Mouse (Mus musculus) MN1 (cell line): ENCODE data around the gene Nrg3.

Experiments
- DNase-seq: peaks from one replicate; pipeline ENCODE4 v3.0.0-alpha.2; 2016; ENCODE audit warnings: low spot score

Nrg3 gene

DNA sequence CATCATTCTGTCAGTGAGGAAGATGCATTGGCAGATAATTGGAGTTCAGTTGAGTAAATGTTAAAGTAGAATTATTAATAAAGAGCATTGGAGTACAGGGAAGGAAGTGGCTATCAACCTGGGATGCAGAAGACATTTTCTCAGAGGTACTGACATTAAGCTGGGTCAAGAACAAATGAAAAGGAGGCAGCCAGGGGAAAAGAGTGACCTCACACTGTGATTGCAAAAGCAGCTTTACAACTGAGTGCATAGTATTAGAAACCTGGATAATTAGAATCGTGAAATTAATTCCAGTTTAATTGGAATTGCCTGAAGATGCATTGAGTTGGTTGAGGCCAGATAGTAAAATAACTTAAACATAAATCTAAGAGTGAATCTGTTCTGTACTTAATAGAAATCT, 535.4 kb downstream of the Nrg3 start:
- DNase-seq, result no peak

DNA sequence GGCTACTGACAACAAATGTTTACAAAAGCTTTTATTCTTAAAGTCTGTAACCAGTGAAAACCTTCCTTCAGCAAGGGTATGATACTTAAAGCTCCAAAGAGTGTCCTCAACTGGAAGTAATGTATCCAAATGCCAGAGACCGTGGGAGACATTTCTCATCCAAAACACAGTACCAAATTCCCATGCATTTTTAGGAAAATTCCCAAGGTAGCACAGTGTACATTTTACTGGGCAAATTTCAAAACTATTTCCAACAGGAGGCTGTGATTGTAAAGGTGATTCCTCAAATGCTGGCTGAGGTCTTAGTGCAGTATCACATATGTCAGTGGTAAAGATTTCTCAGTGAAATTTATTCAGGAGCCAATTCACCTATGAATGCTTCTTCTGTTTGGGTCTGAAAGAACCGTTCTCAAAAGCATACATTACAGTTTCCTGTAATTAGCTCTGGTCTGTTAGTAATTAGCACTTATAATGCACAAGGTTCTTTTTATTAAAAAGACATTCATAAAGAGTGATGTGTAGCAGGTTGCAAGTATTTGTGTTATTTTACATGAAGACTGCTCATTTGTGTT, 536.3 kb downstream of the Nrg3 start:
- no peak for DNase-seq

DNA sequence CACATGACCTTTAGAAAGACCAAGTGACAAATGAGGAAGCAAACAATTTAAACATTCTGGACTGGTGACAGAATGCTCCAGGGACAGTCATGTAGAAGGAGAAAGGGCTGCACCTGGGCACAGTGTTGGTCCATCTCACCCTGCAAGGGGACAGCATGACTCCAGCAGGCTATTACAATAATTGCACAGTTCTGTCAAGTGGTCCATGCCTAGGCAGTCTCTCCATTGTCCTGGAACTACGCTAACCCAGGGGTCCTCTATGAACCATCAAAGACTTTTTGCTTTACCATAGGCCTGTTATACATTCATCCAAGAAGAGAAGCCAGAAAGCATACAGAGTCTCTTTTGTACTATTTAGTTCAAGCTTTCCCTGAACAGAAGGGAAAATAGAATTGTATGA, 549.2 kb downstream of the Nrg3 start:
- DNase-seq, result no peak

DNA sequence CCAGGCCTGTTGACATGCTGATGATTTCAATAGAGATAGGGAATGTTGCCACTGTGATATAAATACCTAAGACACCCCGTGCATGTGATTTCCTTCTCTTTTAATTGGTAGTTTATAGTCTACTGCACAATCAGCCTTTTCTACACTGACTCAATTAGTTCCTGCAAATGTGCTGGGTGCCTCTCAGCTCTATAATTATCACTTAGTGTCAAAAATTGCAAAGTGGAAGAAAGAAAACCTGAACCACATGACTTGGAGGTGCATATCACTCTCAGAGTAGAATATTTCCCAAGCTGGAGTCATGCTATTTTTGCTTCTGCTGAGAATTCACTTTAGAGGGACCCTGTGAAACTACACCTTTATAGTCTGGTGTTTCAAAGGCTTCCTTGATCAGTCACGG, 552.1 kb downstream of the Nrg3 start:
- no peak for DNase-seq

DNA sequence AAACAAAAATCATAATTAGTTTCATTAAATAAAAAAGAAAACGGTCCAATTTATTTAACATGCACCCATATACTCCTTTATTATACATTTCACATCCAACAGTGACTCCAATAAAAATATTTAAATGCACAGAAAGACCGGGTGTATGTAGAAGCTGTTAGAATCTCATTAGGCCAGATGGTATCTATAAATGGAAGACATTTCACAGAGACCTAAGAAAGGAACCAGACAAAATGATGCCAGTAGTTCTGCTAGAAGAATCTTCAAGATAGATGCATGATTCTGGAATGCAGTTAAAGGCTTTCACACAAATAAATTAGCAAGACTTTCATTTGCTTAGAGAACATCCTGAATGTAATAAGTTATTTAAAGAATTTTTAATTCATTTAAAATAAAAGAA, 602.3 kb downstream of the Nrg3 start:
- no peak for DNase-seq

DNA sequence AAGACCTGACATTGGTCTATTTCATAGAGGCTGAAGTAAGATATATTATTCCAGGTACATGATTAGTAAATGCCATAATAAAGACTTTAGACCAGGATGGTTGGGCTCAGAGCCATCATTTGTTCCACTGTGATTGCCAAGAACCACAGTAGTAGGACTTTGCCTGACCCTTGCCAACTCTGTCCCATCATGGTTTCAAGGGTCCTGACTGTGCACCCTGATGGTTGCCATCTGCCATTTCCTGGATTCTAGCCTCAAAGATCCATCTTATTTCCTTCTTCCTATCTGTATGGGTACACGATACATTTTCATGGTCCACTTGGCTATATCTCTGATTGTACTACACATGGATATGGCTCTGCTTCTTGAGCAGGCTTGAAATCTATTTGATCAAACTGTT, 625.3 kb downstream of the Nrg3 start:
- DNase-seq, result no peak

DNA sequence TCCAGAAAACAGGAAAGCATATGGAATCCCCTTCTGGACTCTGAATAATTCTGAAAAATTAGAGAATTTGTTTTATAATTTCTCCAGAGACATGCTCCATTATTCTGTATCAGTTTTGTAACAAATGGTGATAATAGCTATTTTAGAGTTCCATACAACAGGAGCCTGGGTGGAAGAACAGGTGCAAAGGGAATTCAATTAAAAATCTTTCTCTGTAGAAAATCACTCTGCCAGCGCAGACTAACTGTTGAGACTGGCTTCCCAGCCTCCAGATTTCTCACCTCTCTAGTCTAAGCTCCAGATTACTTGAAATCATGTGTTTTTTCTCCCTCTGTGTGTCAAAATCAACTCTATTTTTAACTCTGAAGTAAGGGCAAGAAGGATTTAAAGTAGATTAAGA, 625.8 kb downstream of the Nrg3 start:
- no peak for DNase-seq

DNA sequence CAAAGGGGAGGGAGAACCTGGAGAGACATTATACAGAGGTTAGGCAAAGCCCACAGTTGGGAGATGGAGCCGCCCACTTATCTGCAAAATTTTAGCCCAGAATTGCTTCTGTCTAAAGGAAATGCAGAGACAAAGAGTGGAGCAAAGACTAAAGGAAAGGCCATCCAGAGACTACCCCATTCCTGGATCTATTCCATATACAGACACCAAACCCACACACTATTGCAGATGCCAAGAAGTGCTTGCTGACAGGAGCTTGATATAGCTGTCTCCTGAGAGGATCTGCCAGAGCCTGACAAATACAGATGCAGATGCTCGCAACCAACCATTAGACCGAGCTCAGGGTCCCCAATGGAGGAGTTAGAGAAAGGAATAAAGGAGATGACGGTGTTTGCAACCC, 637.9 kb downstream of the Nrg3 start:
- DNase-seq, result no peak

DNA sequence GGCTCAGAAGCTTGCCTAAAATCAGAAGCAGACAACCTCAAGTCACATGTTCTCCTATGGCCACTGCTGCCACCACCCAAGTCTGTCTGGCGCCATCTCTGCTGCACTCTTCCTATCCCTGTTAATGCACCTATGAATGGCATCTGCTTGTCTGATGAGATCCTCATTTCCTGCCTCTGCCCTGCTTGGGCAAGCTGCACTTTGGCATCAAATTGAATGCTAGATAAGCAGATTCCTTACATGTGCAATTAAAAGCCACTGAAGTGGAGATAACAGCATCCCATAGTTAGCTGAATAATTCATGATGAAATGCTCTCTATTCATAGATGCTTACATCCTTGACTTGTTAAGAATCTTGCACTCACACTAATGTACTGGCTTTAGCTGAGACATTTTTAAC, 648.0 kb downstream of the Nrg3 start:
- no peak for DNase-seq

DNA sequence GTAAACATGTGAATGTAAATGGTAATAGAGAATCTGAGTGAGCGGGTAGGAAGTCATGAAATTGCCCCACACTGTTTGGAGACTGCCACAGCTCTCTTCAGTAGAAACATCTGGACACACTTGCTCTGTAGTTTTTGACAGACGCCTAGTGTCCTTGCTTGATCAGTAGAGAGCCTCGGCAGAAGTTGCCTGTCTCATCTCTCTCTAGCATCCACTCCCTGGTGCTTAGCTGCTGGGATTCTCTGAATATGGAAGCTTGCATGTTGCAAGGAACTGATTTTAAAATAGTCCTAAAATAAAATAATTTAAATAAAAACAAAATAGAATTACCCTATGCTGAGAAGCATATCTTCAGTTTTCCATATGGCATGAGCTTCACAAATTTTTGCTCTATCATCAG, 675.9 kb downstream of the Nrg3 start:
- DNase-seq, result no peak

DNA sequence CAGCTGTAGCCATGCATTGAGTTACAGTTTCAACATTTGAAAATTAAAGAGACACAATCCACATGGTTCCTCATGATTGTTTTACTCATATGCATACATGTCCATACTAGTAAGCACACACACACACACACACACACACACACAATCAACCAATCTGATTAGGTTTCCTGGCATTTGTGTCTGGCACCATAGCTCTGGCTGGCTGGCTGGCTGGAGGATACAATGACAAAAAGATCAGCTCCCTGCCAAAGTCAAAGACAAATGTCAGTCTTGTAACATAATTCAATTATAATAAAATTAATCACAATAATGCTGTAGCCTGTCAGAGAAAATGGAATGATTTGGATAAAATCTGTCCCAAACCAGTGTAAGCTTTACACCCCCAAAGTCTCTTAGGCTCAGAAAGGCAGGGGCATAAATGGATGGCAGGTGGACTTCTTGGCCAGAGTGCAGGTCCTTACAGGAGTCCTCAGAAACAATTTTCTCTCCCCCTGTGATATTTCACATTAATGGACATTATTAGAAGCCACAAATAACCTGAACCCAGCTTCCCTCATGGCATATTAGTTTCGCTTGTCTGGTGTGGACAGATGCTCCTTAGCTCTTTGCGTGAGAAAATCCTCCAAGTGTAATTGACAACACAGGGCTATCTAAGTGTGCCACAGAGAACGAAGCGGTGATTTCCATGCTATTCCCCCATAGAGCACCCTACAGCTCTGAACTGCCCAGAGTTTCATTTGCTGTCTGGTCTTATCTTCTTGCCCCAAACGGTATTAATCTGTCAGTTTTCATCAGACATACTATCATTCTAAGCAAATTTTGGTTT, 697.4 kb downstream of the Nrg3 start:
- DNase-seq, result no peak

DNA sequence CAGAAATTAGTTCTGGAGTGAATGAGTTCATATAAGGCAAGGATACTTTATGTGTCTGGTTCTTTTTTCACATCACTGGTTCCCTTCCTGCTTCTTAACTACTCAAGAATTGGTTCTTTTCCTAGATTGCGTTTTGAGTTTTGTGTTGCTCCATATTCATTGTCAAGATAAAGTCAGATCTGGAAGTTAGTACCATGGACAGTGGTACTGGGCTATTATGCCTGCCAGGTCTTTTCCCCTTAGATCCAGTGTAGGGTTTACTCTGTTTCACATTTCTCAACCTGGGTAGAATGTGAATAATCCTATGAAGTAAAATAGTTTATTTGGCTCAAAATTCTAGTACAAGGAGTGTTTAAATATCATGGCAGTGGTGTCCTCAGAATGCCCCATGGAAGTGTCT, 698.1 kb downstream of the Nrg3 start:
- DNase-seq, result no peak

DNA sequence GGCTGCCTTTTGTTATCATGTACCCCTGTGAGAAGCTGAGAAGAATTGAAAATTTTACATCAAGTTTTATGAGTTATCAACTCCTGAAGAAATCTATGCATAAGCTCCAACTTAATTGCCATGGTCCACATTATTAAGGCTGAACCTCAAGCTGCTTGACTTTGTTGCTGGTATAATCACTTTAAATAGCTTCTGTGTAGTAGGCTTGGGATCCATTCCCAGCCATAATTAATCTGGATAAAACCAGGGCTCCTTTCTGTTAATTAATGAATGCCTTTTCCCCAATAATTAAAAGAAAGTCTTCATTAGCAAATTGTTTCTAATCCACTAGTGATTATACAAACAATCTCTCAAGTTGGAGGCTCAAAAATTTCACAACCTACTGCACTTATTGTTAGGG, 742.4 kb downstream of the Nrg3 start:
- no peak for DNase-seq

DNA sequence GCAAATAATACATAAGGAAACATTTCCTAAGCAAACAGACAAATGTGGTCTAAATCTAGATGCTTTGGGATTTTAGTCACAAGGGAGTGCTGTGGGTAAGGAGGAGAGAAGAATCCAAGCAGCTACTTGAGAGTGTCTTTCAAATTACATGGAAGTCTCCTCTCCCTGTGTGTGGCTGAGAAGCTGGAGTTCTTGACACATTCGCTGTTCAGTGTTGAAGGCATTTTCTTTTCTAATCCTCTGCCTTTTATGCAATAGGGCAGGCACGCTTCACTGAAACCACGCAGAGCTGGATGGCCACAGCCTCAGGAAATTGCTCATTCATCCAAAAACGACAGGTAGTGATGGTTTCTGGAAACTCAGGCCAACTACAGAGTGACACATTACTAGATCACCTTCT, 769.0 kb downstream of the Nrg3 start:
- DNase-seq, result no peak

DNA sequence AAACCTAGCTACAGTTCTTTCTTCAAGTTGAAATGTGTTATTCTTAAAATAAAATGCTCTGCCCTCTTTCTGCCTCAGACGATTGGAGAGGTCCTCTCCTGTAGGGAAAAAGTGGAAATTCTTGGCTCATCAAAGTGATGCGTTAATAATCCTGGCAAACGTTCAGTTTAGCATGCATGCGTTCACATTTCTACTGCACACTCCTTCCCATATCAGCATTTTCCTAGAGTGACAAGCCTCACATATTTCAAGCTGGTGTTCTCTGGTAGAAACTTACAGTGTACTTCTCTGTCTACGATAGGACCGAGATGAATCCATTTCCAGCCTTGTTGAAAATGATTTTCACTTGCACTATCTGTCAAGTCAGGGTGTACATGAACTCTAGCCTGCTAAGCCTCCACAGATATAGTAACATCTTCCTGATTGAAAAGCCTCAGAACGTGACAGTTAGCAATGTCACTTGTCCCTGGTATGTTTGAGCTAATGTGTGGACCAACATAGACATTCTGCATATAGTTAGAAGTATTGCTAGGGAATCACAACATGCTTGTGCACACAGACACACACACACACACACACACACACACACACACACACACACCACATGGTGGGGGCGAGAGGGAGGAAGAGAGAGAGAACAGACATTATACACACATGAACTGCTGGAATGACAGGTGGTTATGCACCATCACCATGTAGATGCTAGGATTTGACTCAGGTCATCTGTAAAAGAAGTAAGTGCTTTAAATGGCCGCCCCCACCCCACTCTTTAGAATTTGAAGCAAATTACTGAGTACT, 770.1 kb downstream of the Nrg3 start:
- DNase-seq, result no peak

DNA sequence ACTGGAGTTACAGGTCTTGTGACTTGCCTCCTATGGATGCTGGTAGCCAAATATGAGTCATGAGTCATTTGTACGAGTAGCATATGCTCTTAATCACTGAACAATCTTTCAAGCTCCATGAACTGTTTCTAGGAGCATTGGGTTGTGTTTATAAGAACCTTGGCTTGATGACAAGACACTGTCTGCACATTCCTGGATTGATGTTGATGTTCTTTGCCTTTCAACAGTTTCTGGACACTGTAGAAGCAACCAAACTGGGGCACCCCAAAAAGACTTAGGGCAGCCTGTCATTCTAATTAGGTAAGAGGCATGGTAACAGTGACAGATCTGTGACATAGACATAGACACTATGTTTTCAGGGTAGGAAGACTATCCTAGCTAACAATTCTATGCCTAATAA, 771.5 kb downstream of the Nrg3 start:
- DNase-seq, result no peak

DNA sequence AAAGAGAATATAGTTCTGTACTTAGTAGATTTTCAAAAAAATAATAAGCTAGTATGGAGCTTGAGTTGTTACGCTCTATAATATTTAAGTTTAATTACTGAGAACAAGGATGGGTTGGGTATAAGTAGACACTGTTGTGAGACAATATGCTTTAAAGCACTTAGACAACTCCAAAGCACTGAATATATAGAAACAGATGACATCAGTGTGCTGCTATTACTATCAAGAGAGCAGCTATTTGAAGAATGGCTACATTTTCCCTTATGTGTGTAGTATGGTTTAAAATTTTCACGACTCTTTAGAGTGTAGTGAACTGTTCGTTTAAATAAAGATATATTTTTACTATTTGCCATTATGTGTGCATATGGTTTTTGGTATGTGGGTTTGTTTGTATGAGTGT, 771.9 kb downstream of the Nrg3 start:
- no peak for DNase-seq

DNA sequence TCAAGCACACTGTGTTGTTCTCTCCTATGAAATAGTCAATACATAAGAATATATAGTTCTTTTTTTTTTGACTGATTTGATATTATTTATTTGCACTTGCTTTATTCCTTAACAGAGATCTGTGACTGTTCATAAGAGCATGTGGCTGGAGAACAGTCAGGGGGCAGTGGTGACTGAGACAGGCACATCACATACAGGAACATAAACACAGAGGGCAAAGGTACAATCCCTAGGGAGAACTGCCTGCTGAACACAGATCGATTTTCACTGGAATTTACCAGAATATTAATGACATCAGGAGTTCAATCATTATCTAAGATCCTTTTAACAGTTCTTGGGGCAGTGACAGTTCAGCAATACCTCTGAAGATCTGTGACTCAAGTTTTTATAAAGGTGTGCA, 812.9 kb downstream of the Nrg3 start:
- DNase-seq, result no peak

DNA sequence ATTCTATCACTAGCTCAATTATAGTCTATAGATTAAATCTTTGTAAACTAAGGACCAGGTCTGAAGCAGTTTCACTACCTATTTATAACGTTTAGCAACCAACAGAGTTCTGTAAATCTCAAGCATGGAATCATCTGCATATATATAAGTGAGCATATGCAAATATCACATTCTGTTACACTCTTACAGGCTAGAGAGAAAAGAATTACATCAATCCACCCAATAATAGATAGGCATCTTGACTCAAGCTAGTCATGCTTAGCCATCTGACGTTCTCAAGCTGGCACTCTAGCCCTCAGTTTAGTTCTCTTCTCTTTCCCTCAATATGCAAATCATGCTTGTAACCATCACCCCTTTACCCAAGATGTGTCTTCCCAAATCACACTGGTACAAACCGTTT, 835.8 kb downstream of the Nrg3 start:
- no peak for DNase-seq

DNA sequence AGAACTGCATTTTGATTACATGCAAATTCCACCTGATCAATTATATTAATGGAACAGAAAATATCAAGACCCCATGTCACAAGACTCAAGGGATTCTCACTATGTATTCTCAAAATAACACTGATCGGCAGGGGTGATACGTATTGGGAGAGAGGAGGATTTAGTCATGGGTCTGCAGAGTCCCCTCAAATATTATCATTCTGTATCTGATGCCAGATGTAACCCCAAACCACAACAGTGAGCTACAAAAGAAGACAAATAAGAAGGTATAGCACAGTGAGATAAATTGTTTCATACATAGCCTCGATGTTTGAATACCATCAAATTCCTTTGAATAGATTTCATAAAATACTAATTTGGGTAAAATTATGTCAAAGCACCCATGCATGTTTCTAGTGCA, 842.8 kb downstream of the Nrg3 start:
- no peak for DNase-seq

DNA sequence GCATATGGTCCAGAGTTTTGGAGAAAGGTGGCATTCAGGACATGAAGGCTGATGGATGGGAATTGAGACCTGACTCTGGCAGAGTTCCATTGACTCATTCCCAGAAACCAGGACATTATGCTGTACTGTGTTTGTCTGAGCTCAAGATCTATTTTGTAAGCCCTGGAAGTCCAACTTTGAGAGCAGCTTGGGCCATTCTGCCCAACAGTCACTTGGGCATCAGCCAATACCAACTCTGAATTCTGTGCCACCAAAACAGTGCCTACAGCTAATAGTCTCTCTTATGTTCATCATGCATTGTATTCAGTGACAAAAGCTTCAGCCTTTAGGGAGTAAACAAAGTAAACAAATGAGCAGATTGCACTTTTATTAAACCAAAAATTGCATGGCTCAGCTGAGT, 843.2 kb downstream of the Nrg3 start:
- DNase-seq, result no peak

DNA sequence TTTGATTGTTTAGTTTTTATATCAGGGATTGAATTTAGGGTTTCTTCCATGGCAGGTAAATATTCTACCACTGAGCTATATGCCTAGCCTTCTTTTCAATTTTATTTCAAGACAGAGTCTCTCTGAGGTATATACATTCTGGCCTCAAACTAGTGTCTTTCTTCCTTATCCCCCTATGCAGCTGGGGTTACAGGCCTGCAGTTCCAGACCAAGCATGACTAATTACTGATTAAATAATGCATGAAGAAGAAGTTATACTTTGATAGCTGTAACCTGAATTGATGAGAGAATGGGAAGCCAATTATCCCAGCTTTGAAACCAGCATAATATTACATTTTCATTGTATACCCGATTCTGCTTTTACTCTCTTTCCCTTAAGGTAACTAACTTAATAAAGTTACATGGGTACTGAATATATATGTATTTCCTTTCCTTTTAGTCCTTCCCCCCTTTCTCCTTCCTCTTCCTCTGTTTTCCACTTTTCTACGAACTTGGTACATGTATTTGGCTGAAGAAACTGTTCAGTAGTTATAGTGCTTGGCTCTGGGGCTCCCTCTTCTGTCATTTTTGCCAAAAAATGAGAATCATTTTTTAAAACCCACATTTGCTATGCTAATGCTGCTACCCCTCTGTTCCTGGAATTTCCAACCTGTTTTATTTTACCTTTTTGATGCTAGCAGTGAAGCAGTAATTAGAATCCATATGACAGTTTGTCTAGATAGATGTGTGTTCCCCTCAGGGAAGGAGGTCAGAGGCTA, 843.8 kb downstream of the Nrg3 start:
- no peak for DNase-seq

DNA sequence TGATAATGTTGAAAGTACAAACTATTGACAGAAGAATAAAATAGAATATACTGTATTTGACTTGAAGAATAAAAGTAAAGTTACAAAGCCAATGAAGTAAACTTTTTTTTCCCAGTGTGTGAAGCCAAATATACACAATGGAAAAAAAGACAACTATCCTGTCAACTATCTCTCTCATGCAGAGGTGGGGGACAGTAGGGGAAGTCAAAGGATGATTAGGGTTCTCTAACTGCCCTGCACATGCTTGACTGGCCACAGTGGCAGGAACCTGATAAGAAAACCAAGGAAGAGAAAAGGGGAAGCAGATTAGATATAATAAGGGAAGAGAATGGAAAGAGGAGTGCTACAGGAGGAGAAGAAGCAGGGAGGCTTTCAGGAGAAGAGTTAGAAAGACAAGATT, 855.9 kb downstream of the Nrg3 start:
- no peak for DNase-seq
